Mouse (Mus musculus): ENCODE results near the gene Gm40460. TPM values are rescaled to one million over a fixed set of nuclear protein-coding genes. Genes with fewer than 3 reads are reported as not detected.
"Not testable (repeated sequence)": the region's sequence is repeated elsewhere in the genome, so short reads cannot be mapped to it uniquely, and the experiment has no call there.

Gm40460 gene
- polyA plus RNA-seq (2012; rRNA removed), result not detected in 2 replicates

- DNase-seq (ENCODE audit: low read depth), result no peak
Observed at GRCm38 (mm10) chr7:142240978-142241377, at the start of gene Gm40460. Gene Gm40460 (minus strand): TSS chr7:142241078.

GRCm38 (mm10) chr7:142285910-142286612 lies 45.2 kb upstream of the Gm40460 start:
- DNase-seq (ENCODE audit: low read depth), result not testable (repeated sequence)

- no peak for DNase-seq (ENCODE audit: low read depth)
Observed at GRCm38 (mm10) chr7:142285130-142285835, 44.4 kb upstream of the Gm40460 start.

GRCm38 (mm10) chr7:142284615-142285080 lies 43.8 kb upstream of the Gm40460 start:
- peak; percentile 44 for DNase-seq (ENCODE audit: low read depth)

GRCm38 (mm10) chr7:142284023-142284591 lies 43.2 kb upstream of the Gm40460 start:
- no peak for DNase-seq (ENCODE audit: low read depth)

- DNase-seq (ENCODE audit: low read depth), result not testable (repeated sequence)
Observed at GRCm38 (mm10) chr7:142282847-142283246, 42.0 kb upstream of the Gm40460 start.

- not testable (repeated sequence) for DNase-seq (ENCODE audit: low read depth)
Observed at GRCm38 (mm10) chr7:142279291-142279690, 38.4 kb upstream of the Gm40460 start.

- not testable (repeated sequence) for DNase-seq (ENCODE audit: low read depth)
Observed at GRCm38 (mm10) chr7:142278183-142278582, 37.3 kb upstream of the Gm40460 start.

GRCm38 (mm10) chr7:142274263-142274662 lies 33.4 kb upstream of the Gm40460 start, which contains the start of gene Gm4559:
Gene Gm4559 (minus strand): TSS chr7:142274363.
- not testable (repeated sequence) for DNase-seq (ENCODE audit: low read depth)

- not testable (repeated sequence) for DNase-seq (ENCODE audit: low read depth)
Observed at GRCm38 (mm10) chr7:142258254-142258653, 17.4 kb upstream of the Gm40460 start, which contains the start of gene Gm2431. Gene Gm2431 (minus strand): TSS chr7:142258354.

- DNase-seq (ENCODE audit: low read depth), result no peak
Observed at GRCm38 (mm10) chr7:142255517-142255916, 14.6 kb upstream of the Gm40460 start.

- no peak for DNase-seq (ENCODE audit: low read depth)
Observed at GRCm38 (mm10) chr7:142249824-142250223, 8.9 kb upstream of the Gm40460 start.

GRCm38 (mm10) chr7:142231540-142231939 lies 9.3 kb downstream of the Gm40460 start:
- no peak for DNase-seq (ENCODE audit: low read depth)

GRCm38 (mm10) chr7:142229871-142230270 lies 11.0 kb downstream of the Gm40460 start, which contains the start of gene Krtap5-5:
Gene Krtap5-5 (minus strand): TSS chr7:142229971.
- DNase-seq (ENCODE audit: low read depth), result not testable (repeated sequence)

GRCm38 (mm10) chr7:142224518-142224917 lies 16.4 kb downstream of the Gm40460 start:
- DNase-seq (ENCODE audit: low read depth), result no peak

GRCm38 (mm10) chr7:142212136-142212535 lies 28.7 kb downstream of the Gm40460 start:
- not testable (repeated sequence) for DNase-seq (ENCODE audit: low read depth)

GRCm38 (mm10) chr7:142211559-142211958 lies 29.3 kb downstream of the Gm40460 start, which contains the start of gene Gm7579:
Gene Gm7579 (plus strand): TSS chr7:142211859.
- DNase-seq (ENCODE audit: low read depth), result no peak

- not testable (repeated sequence) for DNase-seq (ENCODE audit: low read depth)
Observed at GRCm38 (mm10) chr7:142206891-142207290, 34.0 kb downstream of the Gm40460 start.

GRCm38 (mm10) chr7:142205488-142205887 lies 35.4 kb downstream of the Gm40460 start:
- no peak for DNase-seq (ENCODE audit: low read depth)

GRCm38 (mm10) chr7:142201064-142201463 lies 39.8 kb downstream of the Gm40460 start, which contains the start of gene Krtap5-3:
Gene Krtap5-3 (plus strand): TSS chr7:142201364.
- DNase-seq (ENCODE audit: low read depth), result no peak

- no peak for DNase-seq (ENCODE audit: low read depth)
Observed at GRCm38 (mm10) chr7:142198748-142199147, 42.1 kb downstream of the Gm40460 start.

Data from gonadal fat pad, adult 2 months (tissue).